Mouse (Mus musculus) liver, embryonic 16.5 days (tissue): ENCODE data around the gene Ces2f. TPM values are rescaled to one million over a fixed set of nuclear protein-coding genes. Genes with fewer than 3 reads are reported as not detected.
A peak's percentile ranks its signal among the peaks of the same experiment; 100 is the strongest.

Source experiments
- ATAC-seq: fragments of 200-750 bp; cut with Nextera tagmentation; 2 replicates; pipeline ENCODE4 v1.8.0; 2017; ENCODE audit warnings: low read depth, mild to moderate bottlenecking, moderate number of reproducible peaks, moderate library complexity
- H3K27ac ChIP-seq: fragments of 300-500 bp; sonication (generic); 2 replicates; pipeline ENCODE4 v1.5.1; 2014; ENCODE audit warnings: mild to moderate bottlenecking, low read length
- H3K27me3 ChIP-seq: fragments of 300-500 bp; sonication (generic); 2 replicates; pipeline ENCODE4 v1.6.1; 2014; ENCODE audit warnings: low read depth, low read length, mixed read lengths; ENCODE audit not compliant: control insufficient read depth, insufficient read depth
- H3K36me3 ChIP-seq: fragments of 300-500 bp; sonication (generic); 2 replicates; pipeline ENCODE4 v1.6.1; 2014; ENCODE audit warnings: mild to moderate bottlenecking; ENCODE audit not compliant: control insufficient read depth, insufficient read depth
- H3K4me1 ChIP-seq: fragments of 300-500 bp; sonication (generic); 2 replicates; pipeline ENCODE4 v1.6.1; 2014; ENCODE audit warnings: low read depth, low read length, mixed read lengths; ENCODE audit not compliant: control insufficient read depth
- H3K4me2 ChIP-seq: fragments of 300-500 bp; sonication (generic); 2 replicates; pipeline ENCODE4 v1.6.1; 2014; ENCODE audit warnings: low read depth, low read length, mixed read lengths
- H3K4me3 ChIP-seq: fragments of 300-500 bp; sonication (generic); 2 replicates; pipeline ENCODE4 v1.5.1; 2014; ENCODE audit warnings: low read depth, mild to moderate bottlenecking, low read length
- H3K9ac ChIP-seq: fragments of 300-500 bp; sonication (generic); 2 replicates; pipeline ENCODE4 v1.6.1; 2014; ENCODE audit warnings: low read depth, low read length
- H3K9me3 ChIP-seq: fragments of 300-500 bp; sonication (generic); replicated peaks from 2 replicates; pipeline ENCODE4 v1.6.1; 2016; ENCODE audit warnings: low read length; ENCODE audit not compliant: control insufficient read depth
- WGBS: fragments of 180-500 bp; shearing (Covaris S2); extraction: QIAGEN DNeasy Blood & Tissue Kit; methylation state at CpG from one replicate; pipeline ENCODE4 v1.1.7; 2014; ENCODE audit not compliant: insufficient replicate concordance; 5-methylcytosine and 5-hydroxymethylcytosine counted together
- polyA plus RNA-seq: library from polyadenylated mRNA; unstranded; fragments of >200 nt; fragmentation: Nextera tagmentation; extraction: Ambion mirVana; gene quantifications from 2 replicates; pipeline ENCODE4 v1.2.1, GENCODE M21; 2015

The Ces2f gene
- polyA plus RNA-seq, 1 experiment from 2014 or later, result not detected

- peak within 1 kb of the TSS; percentile 62 for H3K4me3 ChIP-seq
- peaks cover 11% of the 10 kb centered on the region for H3K36me3 ChIP-seq
- peak within 1 kb of the TSS; percentile 93 for H3K27ac ChIP-seq
- ATAC-seq, result peak; percentile 38
- no peaks in the 10 kb centered on the region for H3K9me3 ChIP-seq
- peak within 1 kb of the TSS; percentile 69 for H3K4me2 ChIP-seq
- peaks cover 21% of the 10 kb centered on the region for H3K4me1 ChIP-seq
- peak within 1 kb of the TSS; percentile 68 for H3K9ac ChIP-seq
- WGBS, result 28% methylated on average over 5 of the region's 5 CpGs
- no peaks in the 10 kb centered on the region for H3K27me3 ChIP-seq
These were observed 14.4 kb downstream of the Ces2f start, which contains the start of gene Ces2g for GRCm38 (mm10) chr8:104961537-104961961. TSS of gene Ces2g (plus strand) at chr8:104961718.

GRCm38 (mm10) chr8:104962229-104962901 is 15.2 kb downstream of the Ces2f start:
- no peaks in the 10 kb centered on the region for H3K27me3 ChIP-seq
- ATAC-seq, result peak; percentile 97
- H3K9me3 ChIP-seq, result no peaks in the 10 kb centered on the region
- peak overlapping the region; percentile 69 for H3K4me2 ChIP-seq
- WGBS, result 23% methylated on average over 8 of the region's 8 CpGs
- peak overlapping the region; percentile 87 for H3K27ac ChIP-seq
- peak overlapping the region; percentile 68 for H3K9ac ChIP-seq
- H3K4me1 ChIP-seq, result peaks cover 21% of the 10 kb centered on the region
- H3K36me3 ChIP-seq, result peaks cover 19% of the 10 kb centered on the region
- H3K4me3 ChIP-seq, result peak overlapping the region; percentile 62

GRCm38 (mm10) chr8:104963375-104963894 is 16.3 kb downstream of the Ces2f start:
- Histone ChIP-seq H3K4me1 (peaks cover 21% of the 10 kb centered on the region), H3K36me3 (peaks cover 29% of the 10 kb centered on the region), H3K4me3 (peak overlapping the region; percentile 62), H3K27ac (peak overlapping the region; percentile 87), H3K4me2 (peak overlapping the region; percentile 69), H3K27me3 (no peaks in the 10 kb centered on the region), H3K9me3 (no peaks in the 10 kb centered on the region), H3K9ac (peak overlapping the region; percentile 68)
- no peak for ATAC-seq
- 57% methylated on average over 4 of the region's 4 CpGs for WGBS

- H3K36me3 ChIP-seq, result no peaks in the 10 kb centered on the region
- no peaks in the 10 kb centered on the region for H3K4me1 ChIP-seq
- H3K4me3 ChIP-seq, result no peak overlapping the region
- 55% methylated on average over 5 of the region's 5 CpGs for WGBS
- no peaks in the 10 kb centered on the region for H3K9me3 ChIP-seq
- ATAC-seq, result no peak
- no peaks in the 10 kb centered on the region for H3K27me3 ChIP-seq
- no peak overlapping the region for H3K4me2 ChIP-seq
- H3K9ac ChIP-seq, result no peak overlapping the region
- H3K27ac ChIP-seq, result no peak overlapping the region
These were observed 37.0 kb downstream of the Ces2f start for GRCm38 (mm10) chr8:104984126-104984525.

- 78% methylated on average over 2 of the region's 2 CpGs for WGBS
- no peaks in the 10 kb centered on the region for H3K4me1 ChIP-seq
- no peaks in the 10 kb centered on the region for H3K27me3 ChIP-seq
- H3K9me3 ChIP-seq, result no peaks in the 10 kb centered on the region
- no peak for ATAC-seq
- no peaks in the 10 kb centered on the region for H3K36me3 ChIP-seq
- H3K4me3 ChIP-seq, result no peak overlapping the region
- no peak overlapping the region for H3K9ac ChIP-seq
- H3K4me2 ChIP-seq, result no peak overlapping the region
- no peak overlapping the region for H3K27ac ChIP-seq
These were observed 37.8 kb downstream of the Ces2f start for GRCm38 (mm10) chr8:104984942-104985341.

- Histone ChIP-seq H3K4me1 (no peaks in the 10 kb centered on the region), H3K36me3 (no peaks in the 10 kb centered on the region), H3K4me2 (no peak overlapping the region), H3K27ac (no peak overlapping the region), H3K4me3 (no peak overlapping the region), H3K27me3 (no peaks in the 10 kb centered on the region), H3K9ac (no peak overlapping the region), H3K9me3 (no peaks in the 10 kb centered on the region)
- no peak for ATAC-seq
- 61% methylated on average over 6 of the region's 6 CpGs for WGBS
These were observed 51.0 kb downstream of the Ces2f start for GRCm38 (mm10) chr8:104998191-104998590.

- no peak overlapping the region for H3K4me2 ChIP-seq
- no peak overlapping the region for H3K27ac ChIP-seq
- no peak for ATAC-seq
- no peaks in the 10 kb centered on the region for H3K36me3 ChIP-seq
- H3K4me1 ChIP-seq, result no peaks in the 10 kb centered on the region
- WGBS, result 61% methylated on average over 6 of the region's 6 CpGs
- no peak overlapping the region for H3K9ac ChIP-seq
- H3K4me3 ChIP-seq, result no peak overlapping the region
- no peaks in the 10 kb centered on the region for H3K27me3 ChIP-seq
- H3K9me3 ChIP-seq, result no peaks in the 10 kb centered on the region
These were observed 52.0 kb downstream of the Ces2f start for GRCm38 (mm10) chr8:104999183-104999582.

- peak; percentile 39; the same call in 1 of the 2 replicates for ATAC-seq
- H3K27ac ChIP-seq, result no peak within 1 kb of the TSS
These were observed 53.4 kb downstream of the Ces2f start, which contains the start of gene Ces2h for GRCm38 (mm10) chr8:105000586-105000985. TSS of gene Ces2h (plus strand) at chr8:105000853.

More at GRCm38 (mm10) chr8:105000586-105000985, 53.4 kb downstream of the Ces2f start, which contains the start of gene Ces2h:
- Histone ChIP-seq H3K4me2 (no peak within 1 kb of the TSS), H3K4me3 (no peak within 1 kb of the TSS), H3K9ac (no peak within 1 kb of the TSS), H3K36me3 (no peaks in the 10 kb centered on the region), H3K4me1 (no peaks in the 10 kb centered on the region), H3K9me3 (no peaks in the 10 kb centered on the region), H3K27me3 (no peaks in the 10 kb centered on the region)
- 60% methylated on average over 7 of the region's 7 CpGs for WGBS
